Mouse (Mus musculus) CD4-positive, CD25-positive, alpha-beta regulatory T cell (primary cell): ENCODE results near the gene Olfr1358. TPM values are rescaled to one million over a fixed set of nuclear protein-coding genes. Genes with fewer than 3 reads are reported as not detected.

Experiments
- polyA plus RNA-seq: library from polyadenylated mRNA; unstranded; fragments of 100-300 nt; shearing (Covaris generic); gene quantifications from one replicate; pipeline ENCODE4 v1.2.1, GENCODE M21; 2017

Gene Olfr1358
- polyA plus RNA-seq: not detected

GRCm38 (mm10) chr10:78517128-78517527 lies at the start of gene Olfr1358:
Gene Olfr1358 (plus strand): TSS chr10:78517428.

Other genes with a start within 250 kb of the Olfr1358 start
- gene Agpat3, start 164.9 kb upstream of the Olfr1358 start, polyA plus RNA-seq: 219 TPM
- 319 TPM for gene Rrp1, start 104.4 kb upstream of the Olfr1358 start, polyA plus RNA-seq
- 122 TPM for gene Cstb, start 91.8 kb upstream of the Olfr1358 start, polyA plus RNA-seq
- 12.4 TPM for gene Pdxk, start 52.5 kb upstream of the Olfr1358 start, polyA plus RNA-seq
- 107 TPM for gene Ilvbl, start 56.9 kb downstream of the Olfr1358 start, polyA plus RNA-seq
- gene Syde1, start 74.5 kb downstream of the Olfr1358 start, polyA plus RNA-seq: 1.9 TPM
- gene Olfr1357, start 100.6 kb downstream of the Olfr1358 start, polyA plus RNA-seq: not detected
- gene Casp14, start 200.9 kb downstream of the Olfr1358 start, polyA plus RNA-seq: not detected
- gene Ccdc105, start 235.6 kb downstream of the Olfr1358 start, polyA plus RNA-seq: not detected